Mouse (Mus musculus) MEL (cell line): ENCODE results near the gene Scyl3.

Source experiments
- CTCF ChIP-seq, 3 experiments: IDR thresholded peaks in 2 of 3; conservative IDR thresholded peaks in 1 of 3; 2 replicates each; pipeline ENCODE4 v1.5.1; 2011 to 2012; ENCODE audit warnings: low read length in 3 of 3, low read depth in 2 of 3, mild to moderate bottlenecking in 2 of 3, improper control_type of control experiment in 1 of 3, inconsistent platforms in 1 of 3, mixed read lengths in 1 of 3, moderate library complexity in 1 of 3; ENCODE audit not compliant: control insufficient read depth in 1 of 3, insufficient read depth in 1 of 3, poor library complexity in 1 of 3, severe bottlenecking in 1 of 3
- EP300 ChIP-seq, 2 experiments: IDR thresholded peaks; 2 replicates each; pipeline ENCODE4 v1.6.1; 2011; ENCODE audit warnings: improper control_type of control experiment in 2 of 2, low read length in 2 of 2, low read depth in 1 of 2, mild to moderate bottlenecking in 1 of 2
- HCFC1 ChIP-seq: IDR thresholded peaks from 2 replicates; pipeline ENCODE4 v1.6.1; 2012; ENCODE audit warnings: low read depth, mild to moderate bottlenecking, inconsistent platforms, low read length, improper control_type of control experiment, moderate library complexity
- POLR2A ChIP-seq, 2 experiments: IDR thresholded peaks; 2 replicates each; pipeline ENCODE4 v1.6.1; 2011 to 2012; ENCODE audit warnings: low read length in 2 of 2, mild to moderate bottlenecking in 2 of 2, control low read depth in 1 of 2, improper control_type of control experiment in 1 of 2, low read depth in 1 of 2, moderate library complexity in 1 of 2; ENCODE audit not compliant: control insufficient read depth in 1 of 2, insufficient read depth in 1 of 2, poor library complexity in 1 of 2
- POLR2AphosphoS2 ChIP-seq: IDR thresholded peaks from 2 replicates; pipeline ENCODE4 v1.6.1; 2011; ENCODE audit warnings: low read length, improper control_type of control experiment

GRCm38 (mm10) chr1:163992371-163992770 lies 63.5 kb downstream of the Scyl3 start:
- TF ChIP-seq CTCF (IDR thresholded peaks at IDR 0.05 in 2 of 3, conservative IDR thresholded peaks at IDR 0.05 in 1 of 3; ENCODE audit: control insufficient read depth in 1 of 3, insufficient read depth in 1 of 3, low read depth in 2 of 3, low read length in 3 of 3, poor library complexity in 1 of 3, severe bottlenecking in 1 of 3) = no peak
- TF ChIP-seq POLR2AphosphoS2 = no peak
- TF ChIP-seq EP300 (IDR thresholded peaks at IDR 0.05; ENCODE audit: low read depth in 1 of 2, low read length in 2 of 2) = no peak
- no peak for TF ChIP-seq HCFC1
- TF ChIP-seq POLR2A (IDR thresholded peaks at IDR 0.05; ENCODE audit: control insufficient read depth in 1 of 2, insufficient read depth in 1 of 2, low read depth in 1 of 2, low read length in 2 of 2, poor library complexity in 1 of 2) = no peak
